Mouse (Mus musculus): Measurements from ENCODE around the gene Nfkbie. TPM values are rescaled to one million over a fixed set of nuclear protein-coding genes. Genes with fewer than 3 reads are reported as not detected.

Gene Nfkbie
- total RNA-seq, 2 experiments from 2014 or later = 1.3 to 1.4 TPM

DNA sequence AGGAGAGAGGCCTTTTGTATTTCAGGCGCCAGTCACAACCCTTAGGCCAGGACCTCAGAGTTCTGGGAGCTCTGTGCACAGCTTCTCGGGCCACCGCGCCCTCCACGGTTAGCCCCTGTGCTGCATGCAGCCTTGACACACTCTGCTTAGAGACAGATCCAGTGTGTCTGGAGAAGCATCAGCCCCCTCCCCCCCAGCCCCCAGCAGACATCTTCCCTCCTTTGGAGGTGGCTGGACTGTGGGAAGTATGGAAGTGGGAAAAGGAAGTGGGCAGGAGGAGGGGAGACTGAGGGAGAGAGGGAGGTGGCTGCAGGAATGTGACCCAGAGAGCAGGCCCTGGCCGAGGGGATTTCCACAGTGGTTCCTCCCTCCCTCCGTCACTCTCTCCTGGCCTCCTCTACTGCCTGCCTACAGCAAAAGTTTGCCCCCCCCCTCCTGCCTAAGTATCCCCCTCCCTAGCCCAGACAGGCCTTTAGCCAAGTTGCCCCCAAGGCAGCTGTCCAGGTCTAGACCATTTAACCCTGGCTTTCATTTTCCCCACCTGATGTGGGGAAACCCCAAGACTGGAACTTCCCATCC lies 1.8 kb downstream of the Nfkbie start:
- DNase-seq (ENCODE audit: low spot score) = no peak
- intact Hi-C loops (cut with DNase I) = no loop called here

GRCm38 (mm10) chr17:45557998-45558862 lies 2.7 kb downstream of the Nfkbie start:
- intact Hi-C loops (cut with DNase I) = no loop called here
- DNase-seq (ENCODE audit: low spot score) = no peak

DNA sequence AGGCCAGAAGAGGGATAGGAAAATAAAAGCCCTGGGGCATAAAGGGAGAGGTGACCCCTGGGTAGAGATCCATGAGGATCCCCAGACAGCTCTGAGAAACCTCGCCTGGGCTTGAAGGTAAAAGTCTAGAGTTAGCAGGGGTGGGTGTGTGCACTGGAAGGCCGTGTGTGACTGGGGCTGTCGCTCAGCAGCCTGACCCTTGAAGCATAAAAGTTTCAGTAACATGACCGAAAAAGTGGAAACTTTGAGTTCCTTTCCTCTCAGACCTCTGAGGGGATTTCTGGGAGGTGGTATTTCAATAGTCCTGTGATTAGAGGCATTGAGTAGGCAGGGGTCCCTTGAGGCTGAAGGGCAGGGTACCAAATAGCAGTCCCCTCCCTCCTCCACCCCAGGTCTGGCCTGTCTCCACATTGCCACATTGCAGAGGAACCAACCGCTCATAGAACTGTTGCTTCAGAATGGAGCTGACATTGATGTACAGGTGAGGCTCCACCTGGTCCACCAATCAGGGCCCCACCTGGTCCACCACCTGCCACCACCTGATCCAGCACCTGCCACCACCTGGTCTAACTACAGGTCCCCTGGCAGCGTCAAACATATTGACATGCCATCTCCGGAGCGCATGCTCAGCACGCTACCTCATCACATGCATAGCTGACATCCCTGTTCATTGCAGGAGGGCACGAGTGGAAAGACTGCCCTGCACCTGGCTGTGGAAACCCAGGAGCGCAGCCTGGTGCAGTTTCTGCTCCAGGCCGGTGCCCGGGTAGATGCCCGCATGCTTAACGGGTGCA lies 4.4 kb downstream of the Nfkbie start:
- DNase-seq (ENCODE audit: low spot score) = no peak
- intact Hi-C loops (cut with DNase I) = loop anchor here (10.0 kb wide), 1 partner anchor 475 kb away; the partner anchor contains the start of gene Vegfa

- no peak for DNase-seq (ENCODE audit: low spot score)
- intact Hi-C loops (cut with DNase I) = loop anchor here (10.0 kb wide), 1 partner anchor 472 kb away; the partner anchor contains the start of gene Vegfa
Observed at GRCm38 (mm10) chr17:45563216-45563615, 7.7 kb downstream of the Nfkbie start.

DNA sequence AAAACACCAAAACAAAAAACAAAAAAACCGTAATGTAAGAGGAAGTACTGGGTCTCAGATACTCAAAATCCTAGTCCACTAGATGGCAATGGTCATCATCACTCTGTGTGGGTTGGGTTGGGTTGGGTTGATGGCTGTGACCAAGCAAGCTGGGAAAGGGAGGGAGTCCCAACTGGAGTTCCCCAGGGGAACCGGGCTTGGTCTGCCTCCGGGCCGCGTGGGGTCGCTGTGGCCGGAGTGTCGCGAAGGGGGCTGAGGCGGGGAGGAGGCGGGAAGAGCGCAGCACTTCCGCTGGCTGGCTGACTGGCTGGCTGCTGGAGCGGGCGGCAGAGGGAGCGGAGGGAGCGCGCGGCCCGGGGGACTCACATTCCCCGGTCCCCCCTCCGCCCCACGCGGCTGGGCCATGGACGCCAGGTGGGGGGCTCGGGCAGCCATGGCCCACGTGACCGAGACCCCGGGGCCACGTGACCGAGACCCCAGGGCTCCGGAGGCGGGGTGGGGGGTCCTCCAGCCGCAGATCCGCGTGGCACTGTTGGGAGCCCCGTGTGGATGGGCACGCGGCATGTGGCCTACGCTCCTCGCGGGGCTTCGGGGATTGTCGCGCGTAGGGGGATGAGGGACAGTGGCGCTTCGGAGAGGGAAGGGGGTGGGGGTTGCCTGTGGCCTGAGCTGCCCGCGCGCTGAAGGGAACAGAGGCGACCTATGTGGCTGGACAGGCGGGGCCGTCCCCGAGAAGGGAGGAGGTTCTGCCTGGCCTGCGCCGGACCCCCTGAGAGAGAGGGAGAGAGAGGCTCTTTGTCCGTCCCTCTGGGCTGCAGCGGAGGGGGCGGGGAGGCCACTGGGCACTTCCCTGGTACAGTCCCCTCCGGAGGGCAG lies 8.4 kb downstream of the Nfkbie start, which contains the start of gene Slc35b2:
Gene Slc35b2, plus strand, starts transcription at position 220 of the 876 bp plus-strand sequence.
- intact Hi-C loops (cut with DNase I) = loop anchor here (10.0 kb wide), 1 partner anchor 471 kb away; the partner anchor contains the start of gene Vegfa
- DNase-seq (ENCODE audit: low spot score) = peak; percentile 91

GRCm38 (mm10) chr17:45564531-45565084 lies 9.1 kb downstream of the Nfkbie start:
- DNase-seq (ENCODE audit: low spot score) = no peak
- intact Hi-C loops (cut with DNase I) = loop anchor here (10.0 kb wide), 1 partner anchor 470 kb away; the partner anchor contains the start of gene Vegfa

GRCm38 (mm10) chr17:45565103-45565502 lies 9.6 kb downstream of the Nfkbie start:
- DNase-seq (ENCODE audit: low spot score) = no peak
- intact Hi-C loops (cut with DNase I) = loop anchor here (10.0 kb wide), 1 partner anchor 470 kb away; the partner anchor contains the start of gene Vegfa

- DNase-seq (ENCODE audit: low spot score) = no peak
- intact Hi-C loops (cut with DNase I) = loop anchor here (10.0 kb wide), 1 partner anchor 469 kb away; the partner anchor contains the start of gene Vegfa
Observed at GRCm38 (mm10) chr17:45566031-45566359, 10.5 kb downstream of the Nfkbie start.

- no peak for DNase-seq (ENCODE audit: low spot score)
- intact Hi-C loops (cut with DNase I) = loop anchor here (10.0 kb wide), 1 partner anchor 468 kb away; the partner anchor contains the start of gene Vegfa
Observed at GRCm38 (mm10) chr17:45566360-45567161, 11.1 kb downstream of the Nfkbie start.

DNA sequence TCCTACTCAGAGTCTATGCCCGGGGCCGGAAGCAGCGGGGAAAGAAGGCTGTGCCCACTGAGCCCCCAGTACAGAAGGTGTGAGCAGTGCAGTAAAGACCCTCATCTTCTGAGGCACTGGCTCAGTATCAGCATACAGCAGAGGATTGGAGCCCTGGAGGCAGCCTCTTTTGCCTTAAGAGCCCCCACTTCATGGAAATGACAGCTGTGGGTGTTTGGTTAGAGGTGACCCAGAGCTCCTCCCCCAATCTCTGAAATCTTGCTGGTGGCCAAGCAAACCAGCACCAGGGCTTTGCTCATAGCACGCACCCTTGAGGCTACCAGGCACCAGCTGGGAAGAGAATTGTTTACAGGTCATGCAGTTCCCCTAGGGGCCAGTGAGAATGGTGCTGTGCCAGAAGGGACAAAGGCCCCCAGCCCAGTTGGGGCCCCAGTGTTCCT lies 11.7 kb downstream of the Nfkbie start:
- intact Hi-C loops (cut with DNase I) = loop anchor here (10.0 kb wide), 1 partner anchor 468 kb away; the partner anchor contains the start of gene Vegfa
- no peak for DNase-seq (ENCODE audit: low spot score)

DNA sequence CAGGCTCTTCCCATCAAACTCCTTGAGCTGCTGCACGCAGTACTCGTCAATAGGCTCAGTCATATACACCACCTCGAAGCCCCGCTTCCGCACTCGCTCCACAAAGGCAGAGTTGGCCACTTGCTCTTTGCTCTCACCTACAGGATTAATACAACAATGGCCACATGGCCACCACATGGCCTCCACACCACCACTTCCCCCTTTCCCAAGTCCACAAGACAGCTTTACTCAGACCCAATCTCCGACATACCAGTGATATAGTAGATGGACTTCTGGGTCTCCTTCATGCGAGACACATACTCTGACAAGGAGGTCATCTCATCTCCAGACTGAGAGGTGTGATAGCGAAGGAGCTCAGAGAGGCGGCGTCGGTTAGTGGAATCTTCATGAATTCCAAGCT lies 13.5 kb downstream of the Nfkbie start:
- intact Hi-C loops (cut with DNase I) = loop anchor here (10.0 kb wide), 1 partner anchor 466 kb away; the partner anchor contains the start of gene Vegfa
- DNase-seq (ENCODE audit: low spot score) = no peak

DNA sequence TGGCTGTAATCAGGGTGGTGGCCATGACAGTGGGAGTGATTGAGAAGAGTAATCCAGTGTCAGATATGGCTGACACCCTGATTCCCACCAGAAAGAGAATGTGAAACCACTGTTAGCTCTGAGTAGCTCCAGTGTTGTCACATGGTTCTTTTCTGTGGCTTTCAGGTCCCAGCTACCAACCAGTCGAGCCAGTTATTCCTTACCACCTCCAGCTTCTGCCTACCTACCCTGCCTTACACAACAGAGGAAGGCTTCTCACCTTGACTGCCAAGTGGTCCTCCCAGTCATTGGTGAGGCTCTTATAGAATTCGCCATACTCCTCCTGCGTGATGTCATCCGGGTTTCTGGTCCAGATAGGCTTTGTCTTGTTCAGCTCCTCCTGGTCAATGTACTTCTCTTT lies 14.5 kb downstream of the Nfkbie start:
- DNase-seq (ENCODE audit: low spot score) = no peak
- intact Hi-C loops (cut with DNase I) = loop anchor here (10.0 kb wide), 1 partner anchor 465 kb away; the partner anchor contains the start of gene Vegfa

DNA sequence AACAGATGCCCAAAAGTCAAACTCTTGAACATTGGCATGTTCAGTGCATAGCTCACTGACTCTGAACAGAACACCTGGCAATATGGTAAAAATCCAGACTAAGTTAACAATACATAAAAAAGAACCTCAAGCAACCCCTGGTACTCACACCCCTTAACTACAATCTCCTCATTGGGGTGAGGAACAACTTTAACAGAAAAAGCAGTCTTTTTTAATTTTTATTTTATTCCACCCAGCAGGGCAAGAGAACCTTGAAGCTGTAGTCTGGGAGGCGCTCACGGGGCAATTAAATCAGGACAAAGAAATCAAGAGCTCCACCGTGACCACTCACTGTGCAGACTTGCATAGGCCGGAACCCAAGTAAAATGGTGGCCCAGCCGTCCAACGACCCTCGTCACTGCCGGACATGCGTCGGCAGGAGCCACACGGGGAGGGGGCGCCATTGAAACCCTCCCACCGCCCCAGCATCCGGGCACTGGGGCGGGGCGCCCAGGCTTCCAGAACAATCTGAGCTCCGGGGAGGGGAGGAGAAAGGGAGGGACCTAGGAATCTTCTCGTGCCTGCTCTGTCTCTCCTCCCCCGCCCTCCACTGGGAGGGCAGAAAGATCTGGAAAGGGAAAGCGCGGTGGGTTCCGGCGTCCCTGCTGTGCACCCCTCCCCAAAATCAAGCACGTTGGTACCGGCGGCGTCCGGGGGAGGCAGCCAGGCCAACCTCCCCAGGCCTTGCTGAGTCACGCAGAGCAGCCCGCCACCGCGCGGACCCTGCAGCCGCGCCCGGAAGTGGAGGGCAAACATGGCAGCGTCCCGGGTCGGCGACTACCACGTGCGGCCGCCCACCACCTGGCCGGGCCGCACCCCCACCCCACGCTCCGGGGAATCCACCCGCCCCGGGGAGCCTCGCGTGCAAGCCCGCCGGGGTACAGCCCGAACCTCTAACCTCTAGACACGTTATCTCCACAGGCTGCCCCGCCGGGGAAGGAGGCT lies 16.9 kb downstream of the Nfkbie start:
- intact Hi-C loops (cut with DNase I) = no loop called here

DNA sequence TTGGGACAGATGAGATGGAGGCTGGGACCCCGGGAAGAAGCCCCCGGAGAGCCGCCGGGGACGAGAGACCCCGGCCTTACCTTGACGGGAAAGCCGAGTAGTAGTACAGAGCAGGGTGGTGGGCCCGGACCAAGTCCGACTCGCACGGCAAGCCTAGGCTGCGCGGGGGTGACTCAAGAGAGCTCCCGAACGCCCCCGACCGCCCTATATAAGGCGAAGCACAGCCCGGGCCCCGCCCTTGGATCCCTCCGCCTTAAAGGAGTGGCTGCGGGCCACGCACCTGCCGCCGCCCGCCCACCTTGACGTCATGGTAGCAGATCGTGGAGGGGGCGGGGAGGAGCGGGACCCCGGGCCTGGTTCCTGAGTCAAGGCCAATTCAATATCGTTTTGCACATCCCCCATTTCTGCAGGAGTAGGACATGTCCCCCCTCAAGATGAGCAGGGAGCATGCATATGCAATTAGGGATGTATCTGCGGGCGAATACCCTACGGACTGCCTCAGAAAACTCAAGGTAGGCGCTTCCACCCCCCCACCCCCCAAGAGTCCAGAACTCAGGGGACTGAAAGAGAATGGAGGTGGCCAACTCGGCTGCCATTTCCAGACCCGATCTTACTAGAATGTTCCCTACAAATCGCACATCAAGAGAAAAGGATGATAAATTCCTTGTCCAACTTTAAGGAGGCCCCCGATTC lies 17.7 kb downstream of the Nfkbie start, which contains the start of gene Hsp90ab1:
Gene Hsp90ab1, minus strand, starts transcription at position 185 of the 693 bp plus-strand sequence.
- DNase-seq (ENCODE audit: low spot score) = peak; percentile 97
- intact Hi-C loops (cut with DNase I) = no loop called here

More for the DNA sequence above, 16.9 kb downstream of the Nfkbie start:
- DNase-seq (ENCODE audit: low spot score) = peak; percentile 75

DNA sequence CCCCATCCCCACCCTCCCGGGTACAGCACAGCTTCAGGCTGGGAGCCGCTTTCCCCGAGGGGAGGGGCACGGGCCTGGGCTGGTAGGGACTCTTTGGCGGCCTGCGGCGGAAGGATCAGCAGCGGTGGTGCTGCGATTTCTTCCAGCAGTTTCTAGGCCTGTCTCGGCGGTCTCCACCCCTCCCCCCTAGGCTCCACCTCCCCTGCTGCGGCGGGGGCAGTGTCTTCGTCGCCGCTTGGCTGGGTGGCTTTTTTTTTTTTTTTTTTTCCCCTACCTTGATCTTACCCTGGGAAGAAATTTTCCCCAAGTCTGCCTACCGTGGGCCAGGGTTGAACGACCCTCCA lies 18.2 kb downstream of the Nfkbie start:
- peak; percentile 92 for DNase-seq (ENCODE audit: low spot score)
- intact Hi-C loops (cut with DNase I) = no loop called here

Data from heart, postnatal 25 days (tissue).